Mouse (Mus musculus): ENCODE results near the gene Hspa5. TPM values are rescaled to one million over a fixed set of nuclear protein-coding genes. Genes with fewer than 3 reads are reported as not detected.
A peak's percentile ranks its signal among the peaks of the same experiment; 100 is the strongest.

The Hspa5 gene
- polyA plus RNA-seq (2016; fragmentation: Nextera tagmentation; extraction: Ambion mirVana): 916 and 917 TPM in 2 replicates

GRCm38 (mm10) chr2:34771368-34772226 is at the start of gene Hspa5:
Gene Hspa5 (plus strand): TSS chr2:34771970.
- H3K9me3 ChIP-seq (replicated peaks): no peaks in the 10 kb centered on the region
- ATAC-seq (ENCODE audit: insufficient number of reproducible peaks, low FRiP score): peak; percentile 99
- H3K9ac ChIP-seq: peak within 1 kb of the TSS; percentile 99
- H3K4me1 ChIP-seq (replicated peaks): peaks cover 38% of the 10 kb centered on the region
- H3K4me3 ChIP-seq: peak within 1 kb of the TSS; percentile 96
- peaks cover 39% of the 10 kb centered on the region for H3K36me3 ChIP-seq
- peak within 1 kb of the TSS; percentile 89 for H3K27ac ChIP-seq (ENCODE audit: poor library complexity, severe bottlenecking)
- H3K4me2 ChIP-seq: peak within 1 kb of the TSS; percentile 77
- H3K27me3 ChIP-seq (replicated peaks): no peaks in the 10 kb centered on the region
- WGBS: 0% methylated on average over 60 of the region's 60 CpGs

DNA sequence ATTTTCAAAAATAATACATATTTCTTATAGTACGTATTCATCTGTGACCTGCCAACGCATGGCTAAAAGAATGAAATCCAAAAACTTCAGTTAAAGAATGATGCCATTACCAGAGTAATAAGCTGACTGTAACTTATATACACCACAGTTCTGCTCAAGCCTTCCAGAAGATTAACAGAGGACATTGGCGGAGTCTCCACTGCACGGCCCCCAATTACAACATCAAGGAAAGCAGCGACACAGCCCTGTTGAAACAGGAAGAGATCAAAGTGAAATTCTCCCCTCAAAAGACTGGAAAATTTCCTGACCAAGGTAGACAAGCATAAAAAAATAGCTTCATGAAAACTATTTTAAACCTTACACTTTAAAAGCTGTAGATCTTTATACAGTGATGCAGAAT is 46.5 kb upstream of the Hspa5 start:
- no peaks in the 10 kb centered on the region for H3K27me3 ChIP-seq (replicated peaks)

GRCm38 (mm10) chr2:34727045-34727728 is 44.6 kb upstream of the Hspa5 start:
- 75% methylated on average over 8 of the region's 8 CpGs for WGBS

More for the DNA sequence above, 46.5 kb upstream of the Hspa5 start:
- 96% methylated on average over 5 of the region's 5 CpGs for WGBS
- Histone ChIP-seq H3K36me3 (peaks cover 64% of the 10 kb centered on the region), H3K4me1 (replicated peaks) (no peaks in the 10 kb centered on the region), H3K27ac (ENCODE audit: poor library complexity, severe bottlenecking) (no peak overlapping the region), H3K4me2 (no peak overlapping the region), H3K9me3 (replicated peaks) (no peaks in the 10 kb centered on the region), H3K4me3 (no peak overlapping the region), H3K9ac (no peak overlapping the region)
- no peak for ATAC-seq (ENCODE audit: insufficient number of reproducible peaks, low FRiP score)

GRCm38 (mm10) chr2:34736626-34737025 is 35.1 kb upstream of the Hspa5 start:
- no peak for ATAC-seq (ENCODE audit: insufficient number of reproducible peaks, low FRiP score)
- H3K4me3 ChIP-seq: no peak overlapping the region
- 90% methylated on average over 1 of the region's 1 CpGs for WGBS

More at GRCm38 (mm10) chr2:34727045-34727728, 44.6 kb upstream of the Hspa5 start:
- H3K9ac ChIP-seq: no peak overlapping the region
- no peaks in the 10 kb centered on the region for H3K27me3 ChIP-seq (replicated peaks)
- peaks cover 48% of the 10 kb centered on the region for H3K36me3 ChIP-seq
- H3K27ac ChIP-seq (ENCODE audit: poor library complexity, severe bottlenecking): peak overlapping the region; percentile 71; the same call in 1 of the 2 replicates
- H3K9me3 ChIP-seq (replicated peaks): no peaks in the 10 kb centered on the region
- no peak overlapping the region for H3K4me2 ChIP-seq
- H3K4me1 ChIP-seq (replicated peaks): no peaks in the 10 kb centered on the region
- ATAC-seq (ENCODE audit: insufficient number of reproducible peaks, low FRiP score): no peak
- no peak overlapping the region for H3K4me3 ChIP-seq

GRCm38 (mm10) chr2:34737911-34738310 is 33.9 kb upstream of the Hspa5 start:
- no peak overlapping the region for H3K9ac ChIP-seq
- peaks cover 5% of the 10 kb centered on the region; the same call in 1 of the 2 replicates for H3K36me3 ChIP-seq
- no peaks in the 10 kb centered on the region for H3K27me3 ChIP-seq (replicated peaks)
- no peak overlapping the region for H3K4me2 ChIP-seq
- no peak overlapping the region for H3K27ac ChIP-seq (ENCODE audit: poor library complexity, severe bottlenecking)
- WGBS: 86% methylated on average over 1 of the region's 1 CpGs
- ATAC-seq (ENCODE audit: insufficient number of reproducible peaks, low FRiP score): no peak
- H3K4me1 ChIP-seq (replicated peaks): peaks cover 18% of the 10 kb centered on the region
- H3K4me3 ChIP-seq: no peak overlapping the region
- H3K9me3 ChIP-seq (replicated peaks): no peaks in the 10 kb centered on the region

More at GRCm38 (mm10) chr2:34736626-34737025, 35.1 kb upstream of the Hspa5 start:
- no peaks in the 10 kb centered on the region for H3K9me3 ChIP-seq (replicated peaks)
- peaks cover 5% of the 10 kb centered on the region; the same call in 1 of the 2 replicates for H3K36me3 ChIP-seq
- H3K4me1 ChIP-seq (replicated peaks): peaks cover 11% of the 10 kb centered on the region
- no peak overlapping the region for H3K9ac ChIP-seq
- no peak overlapping the region for H3K4me2 ChIP-seq
- H3K27ac ChIP-seq (ENCODE audit: poor library complexity, severe bottlenecking): no peak overlapping the region
- H3K27me3 ChIP-seq (replicated peaks): no peaks in the 10 kb centered on the region

GRCm38 (mm10) chr2:34739684-34740391 is 31.9 kb upstream of the Hspa5 start:
- H3K4me1 ChIP-seq (replicated peaks): peaks cover 17% of the 10 kb centered on the region
- H3K9me3 ChIP-seq (replicated peaks): no peaks in the 10 kb centered on the region
- ATAC-seq (ENCODE audit: insufficient number of reproducible peaks, low FRiP score): peak; percentile 77; the same call in 1 of the 2 replicates
- peak overlapping the region; percentile 27; the same call in 1 of the 2 replicates for H3K27ac ChIP-seq (ENCODE audit: poor library complexity, severe bottlenecking)
- H3K9ac ChIP-seq: no peak overlapping the region
- no peaks in the 10 kb centered on the region for H3K27me3 ChIP-seq (replicated peaks)
- H3K4me2 ChIP-seq: no peak overlapping the region
- WGBS: 58% methylated on average over 1 of the region's 1 CpGs
- H3K4me3 ChIP-seq: no peak overlapping the region
- peaks cover 6% of the 10 kb centered on the region; the same call in 1 of the 2 replicates for H3K36me3 ChIP-seq

DNA sequence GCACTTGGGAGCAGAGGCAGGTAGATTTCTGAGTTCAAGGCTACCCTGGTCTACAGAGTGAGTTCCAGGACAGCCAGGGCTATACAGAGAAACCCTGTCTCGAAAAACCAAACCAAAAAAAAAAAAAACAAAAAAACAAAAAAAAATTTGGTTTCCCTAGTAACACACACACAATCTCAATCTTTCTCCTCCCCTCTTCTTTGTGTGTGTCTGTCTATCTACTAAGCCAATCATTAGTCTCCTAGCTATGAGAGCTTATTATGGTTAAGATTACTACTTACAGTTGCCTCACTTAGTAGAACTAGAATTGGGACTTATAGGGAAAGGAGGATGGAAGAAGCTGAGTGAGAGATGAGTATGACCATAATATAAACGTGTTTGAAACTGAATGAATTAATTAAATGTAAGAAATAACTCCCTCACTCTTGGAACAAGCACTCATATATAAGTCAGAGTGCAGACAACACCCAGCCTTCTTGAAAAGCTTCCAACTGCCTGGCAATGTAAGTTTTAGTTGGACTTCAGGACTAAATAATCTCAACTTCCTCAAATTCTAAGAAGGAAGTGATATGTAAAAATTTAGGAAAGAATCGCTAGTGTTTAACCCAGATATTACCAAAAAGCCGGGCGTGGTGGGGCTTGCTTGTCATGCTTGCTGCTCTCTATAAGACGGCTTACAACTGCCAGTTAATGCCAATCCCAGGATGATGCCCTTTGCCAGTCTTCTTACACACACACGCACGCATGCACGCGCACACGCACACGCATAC is 30.2 kb upstream of the Hspa5 start:
- ATAC-seq (ENCODE audit: insufficient number of reproducible peaks, low FRiP score): no peak
- H3K4me1 ChIP-seq (replicated peaks): peaks cover 9% of the 10 kb centered on the region
- H3K4me2 ChIP-seq: no peak overlapping the region
- no peak overlapping the region for H3K9ac ChIP-seq
- WGBS: 89% methylated on average over 12 of the region's 12 CpGs
- no peak overlapping the region for H3K27ac ChIP-seq (ENCODE audit: poor library complexity, severe bottlenecking)
- no peak overlapping the region for H3K4me3 ChIP-seq
- H3K27me3 ChIP-seq (replicated peaks): no peaks in the 10 kb centered on the region
- peaks cover 9% of the 10 kb centered on the region; the same call in 1 of the 2 replicates for H3K36me3 ChIP-seq
- no peaks in the 10 kb centered on the region for H3K9me3 ChIP-seq (replicated peaks)

GRCm38 (mm10) chr2:34742675-34743074 is 29.1 kb upstream of the Hspa5 start:
- Histone ChIP-seq H3K4me3 (no peak overlapping the region), H3K36me3 (peaks cover 9% of the 10 kb centered on the region; the same call in 1 of the 2 replicates), H3K4me2 (no peak overlapping the region), H3K27ac (ENCODE audit: poor library complexity, severe bottlenecking) (no peak overlapping the region), H3K9ac (no peak overlapping the region), H3K4me1 (replicated peaks) (peaks cover 9% of the 10 kb centered on the region), H3K27me3 (replicated peaks) (no peaks in the 10 kb centered on the region), H3K9me3 (replicated peaks) (no peaks in the 10 kb centered on the region)
- 85% methylated on average over 8 of the region's 8 CpGs for WGBS
- ATAC-seq (ENCODE audit: insufficient number of reproducible peaks, low FRiP score): no peak

DNA sequence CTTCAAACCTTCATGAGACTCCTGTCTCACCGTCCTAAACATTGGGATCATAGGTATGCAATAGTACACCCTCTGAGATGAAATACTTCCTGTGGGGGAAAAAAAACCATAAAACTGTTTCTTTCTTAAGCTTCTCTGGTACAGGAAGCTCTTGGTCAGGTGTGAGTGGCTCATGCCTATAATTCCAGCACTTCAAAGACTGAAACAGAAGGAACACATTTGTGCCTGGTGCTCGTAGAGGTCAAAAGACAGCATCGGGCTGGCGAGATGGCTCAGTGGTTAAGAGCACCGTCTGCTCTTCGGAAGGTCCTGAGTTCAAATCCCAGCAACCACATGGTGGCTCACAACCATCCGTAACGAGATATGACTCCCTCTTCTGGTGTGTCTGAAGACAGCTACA is 27.3 kb upstream of the Hspa5 start:
- 92% methylated on average over 8 of the region's 8 CpGs for WGBS
- Histone ChIP-seq H3K27ac (ENCODE audit: poor library complexity, severe bottlenecking) (no peak overlapping the region), H3K9ac (no peak overlapping the region), H3K4me3 (no peak overlapping the region), H3K27me3 (replicated peaks) (no peaks in the 10 kb centered on the region), H3K4me2 (no peak overlapping the region), H3K36me3 (peaks cover 9% of the 10 kb centered on the region; the same call in 1 of the 2 replicates), H3K4me1 (replicated peaks) (peaks cover 9% of the 10 kb centered on the region), H3K9me3 (replicated peaks) (no peaks in the 10 kb centered on the region)
- no peak for ATAC-seq (ENCODE audit: insufficient number of reproducible peaks, low FRiP score)

DNA sequence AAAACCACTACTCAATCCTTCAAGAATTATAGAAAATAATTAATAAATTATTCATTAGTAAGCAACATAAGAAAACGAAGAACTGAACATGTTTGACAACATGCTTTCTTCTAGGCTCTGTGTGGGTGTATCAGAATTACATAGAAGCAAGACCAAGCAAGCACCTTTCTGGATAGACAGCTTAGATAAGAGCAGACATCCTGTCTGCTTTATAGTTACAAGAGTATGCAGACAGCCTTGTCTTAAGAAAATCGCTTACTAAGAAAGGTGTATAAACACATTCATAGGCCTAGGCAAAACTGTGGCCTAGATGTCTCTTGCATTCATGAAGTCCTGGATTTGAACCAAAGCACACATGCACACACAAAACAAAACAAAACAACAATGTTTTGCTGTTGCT is 26.1 kb upstream of the Hspa5 start:
- H3K36me3 ChIP-seq: peaks cover 9% of the 10 kb centered on the region; the same call in 1 of the 2 replicates
- 76% methylated on average over 2 of the region's 2 CpGs for WGBS
- no peak for ATAC-seq (ENCODE audit: insufficient number of reproducible peaks, low FRiP score)

More for the DNA sequence above, 26.1 kb upstream of the Hspa5 start:
- Histone ChIP-seq H3K4me3 (no peak overlapping the region), H3K4me2 (no peak overlapping the region), H3K27me3 (replicated peaks) (no peaks in the 10 kb centered on the region), H3K9me3 (replicated peaks) (no peaks in the 10 kb centered on the region), H3K27ac (ENCODE audit: poor library complexity, severe bottlenecking) (no peak overlapping the region), H3K4me1 (replicated peaks) (peaks cover 9% of the 10 kb centered on the region), H3K9ac (no peak overlapping the region)

All from heart, embryonic 12.5 days (tissue).